Mouse (Mus musculus) lung, adult 2 months (tissue): ENCODE data around the gene Impdh2.

ENCODE experiments used
- CTCF ChIP-seq: fragments of 200-500 bp; IDR thresholded peaks from 2 replicates; pipeline ENCODE4 v1.5.1; 2011; ENCODE audit warnings: mild to moderate bottlenecking, low read length, control low read depth; ENCODE audit not compliant: insufficient read depth
- POLR2A ChIP-seq: fragments of 200-500 bp; IDR thresholded peaks from 2 replicates; pipeline ENCODE4 v1.6.1; 2011; ENCODE audit warnings: low read depth, mild to moderate bottlenecking, control low read depth, low read length, borderline replicate concordance; ENCODE audit errors: extremely low read depth

- TF ChIP-seq CTCF = no peak
- TF ChIP-seq POLR2A = no peak
Measured at GRCm38 (mm10) chr9:108559169-108559568, 917 bp upstream of the Impdh2 start.
